Mouse (Mus musculus): ENCODE measurements around the gene Lrmda. TPM values are rescaled to one million over a fixed set of nuclear protein-coding genes. Genes with fewer than 3 reads are reported as not detected.

The Lrmda gene
- polyA plus RNA-seq, 1 experiment, result 12.9 TPM

GRCm38 (mm10) chr14:22817346-22818201 is 798.1 kb downstream of the Lrmda start:
- Histone ChIP-seq H3K4me1 (ENCODE audit: control insufficient read depth, insufficient read depth, insufficient read length, low read length) (0 out of 2 replicates have a peak, but pooled peaks cover 5% of the 10 kb centered on the region), H3K27ac (replicated peaks; ENCODE audit: low read depth, low read length) (peak overlapping the region; percentile 51; the same call in 1 of the 2 replicates), H3K4me3 (ENCODE audit: insufficient read depth, low read depth, low read length) (no peak overlapping the region)

DNA sequence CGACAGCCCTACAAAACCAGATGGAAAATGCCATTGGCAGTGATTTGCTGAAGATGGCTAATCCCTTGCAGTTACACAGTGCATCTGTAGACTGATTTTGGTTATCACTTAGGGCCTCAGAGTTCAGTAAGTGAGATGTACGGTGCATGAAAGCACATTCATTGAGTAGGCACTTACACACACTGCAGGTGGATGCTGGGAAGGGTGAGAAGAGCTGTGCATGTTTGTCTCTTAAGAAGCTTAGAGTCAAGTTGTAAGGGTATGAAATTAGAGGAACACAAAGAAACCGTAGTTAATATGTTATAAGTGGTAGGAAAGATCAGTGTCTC is 798.7 kb downstream of the Lrmda start:
- H3K4me3 ChIP-seq (ENCODE audit: insufficient read depth, low read depth, low read length), result no peak overlapping the region
- peaks cover 2% of the 10 kb centered on the region; the same call in 1 of the 2 replicates for H3K4me1 ChIP-seq (ENCODE audit: control insufficient read depth, insufficient read depth, insufficient read length, low read length)
- H3K27ac ChIP-seq (replicated peaks; ENCODE audit: low read depth, low read length), result peak overlapping the region; percentile 51; the same call in 1 of the 2 replicates

DNA sequence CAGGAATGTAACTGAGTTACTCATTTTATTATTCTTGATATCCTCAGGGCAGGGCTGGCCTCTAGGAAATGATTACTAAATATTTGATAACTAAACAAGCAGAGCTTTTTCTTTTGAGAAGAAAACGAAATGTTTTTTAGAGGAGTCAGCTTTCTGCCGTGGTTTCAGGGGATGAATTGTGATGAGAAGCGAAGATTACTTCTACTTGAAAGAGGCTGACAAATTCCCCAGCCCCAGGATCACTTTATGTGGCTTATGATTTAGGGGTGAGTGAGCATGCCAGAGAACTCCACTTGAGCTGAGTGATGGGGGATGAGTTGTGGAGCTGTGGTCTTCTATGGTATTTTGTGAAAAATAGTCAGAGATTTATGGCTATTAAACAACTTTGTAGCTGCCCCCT is 803.4 kb downstream of the Lrmda start:
- Histone ChIP-seq H3K27ac (replicated peaks; ENCODE audit: low read depth, low read length) (no peak overlapping the region), H3K4me1 (ENCODE audit: control insufficient read depth, insufficient read depth, insufficient read length, low read length) (no peaks in the 10 kb centered on the region; the same call in 1 of the 2 replicates), H3K4me3 (ENCODE audit: insufficient read depth, low read depth, low read length) (no peak overlapping the region)

- no peak overlapping the region for H3K4me3 ChIP-seq (ENCODE audit: insufficient read depth, low read depth, low read length)
- no peak overlapping the region for H3K27ac ChIP-seq (replicated peaks; ENCODE audit: low read depth, low read length)
- no peaks in the 10 kb centered on the region; the same call in 1 of the 2 replicates for H3K4me1 ChIP-seq (ENCODE audit: control insufficient read depth, insufficient read depth, insufficient read length, low read length)
These were observed 807.3 kb downstream of the Lrmda start for GRCm38 (mm10) chr14:22826825-22827224.

DNA sequence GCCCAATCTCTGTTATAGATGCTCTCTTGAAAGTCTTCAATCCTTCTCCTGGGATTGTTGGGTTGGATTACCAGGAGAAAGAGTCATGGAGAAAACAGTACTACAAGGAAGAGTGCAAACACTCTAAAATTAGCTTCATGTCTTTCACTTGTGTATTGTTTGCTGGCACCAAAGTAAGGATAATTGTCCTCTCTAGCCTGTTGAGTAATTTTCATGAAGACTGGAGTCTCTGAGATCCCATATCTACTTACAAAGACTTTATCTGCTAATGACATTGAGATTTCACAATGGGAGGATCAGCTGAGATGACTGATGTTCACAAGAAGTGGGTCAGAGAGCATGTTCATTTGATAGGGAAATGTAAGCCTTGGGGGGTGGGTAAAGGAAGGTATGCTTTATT is 817.5 kb downstream of the Lrmda start:
- Histone ChIP-seq H3K4me3 (ENCODE audit: insufficient read depth, low read depth, low read length) (no peak overlapping the region), H3K4me1 (ENCODE audit: control insufficient read depth, insufficient read depth, insufficient read length, low read length) (no peaks in the 10 kb centered on the region; the same call in 1 of the 2 replicates), H3K27ac (replicated peaks; ENCODE audit: low read depth, low read length) (no peak overlapping the region)

DNA sequence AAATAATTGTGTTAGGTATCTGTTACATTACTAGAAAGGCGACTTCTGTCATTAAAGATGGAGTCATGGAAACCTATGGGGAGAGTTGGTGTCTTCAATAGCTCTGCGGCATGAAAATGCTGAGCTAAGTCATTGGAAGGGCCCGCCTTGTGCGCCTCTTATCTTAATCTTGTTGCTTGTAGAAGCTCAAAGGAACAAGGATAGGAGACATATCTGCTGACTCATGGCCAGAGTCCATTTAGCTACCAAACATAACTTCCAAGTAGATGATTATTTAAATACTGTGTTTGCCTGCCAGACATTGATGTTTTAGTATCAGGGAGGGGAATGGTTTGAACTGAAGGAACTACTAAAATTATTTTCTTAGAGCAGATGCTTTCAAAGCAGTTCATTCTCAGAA is 821.6 kb downstream of the Lrmda start:
- Histone ChIP-seq H3K4me1 (ENCODE audit: control insufficient read depth, insufficient read depth, insufficient read length, low read length) (peaks cover 3% of the 10 kb centered on the region; the same call in 1 of the 2 replicates), H3K27ac (replicated peaks; ENCODE audit: low read depth, low read length) (no peak overlapping the region), H3K4me3 (ENCODE audit: insufficient read depth, low read depth, low read length) (no peak overlapping the region)

GRCm38 (mm10) chr14:22844006-22844405 is 824.5 kb downstream of the Lrmda start:
- no peak overlapping the region for H3K4me3 ChIP-seq (ENCODE audit: insufficient read depth, low read depth, low read length)
- no peak overlapping the region for H3K27ac ChIP-seq (replicated peaks; ENCODE audit: low read depth, low read length)
- peaks cover 14% of the 10 kb centered on the region; the same call in 1 of the 2 replicates for H3K4me1 ChIP-seq (ENCODE audit: control insufficient read depth, insufficient read depth, insufficient read length, low read length)

- Histone ChIP-seq H3K4me1 (ENCODE audit: control insufficient read depth, insufficient read depth, insufficient read length, low read length) (peaks cover 19% of the 10 kb centered on the region; the same call in 1 of the 2 replicates), H3K4me3 (ENCODE audit: insufficient read depth, low read depth, low read length) (no peak overlapping the region), H3K27ac (replicated peaks; ENCODE audit: low read depth, low read length) (no peak overlapping the region)
These were observed 825.9 kb downstream of the Lrmda start for GRCm38 (mm10) chr14:22845401-22845800.

GRCm38 (mm10) chr14:22847011-22847786 is 827.7 kb downstream of the Lrmda start:
- H3K4me1 ChIP-seq (ENCODE audit: control insufficient read depth, insufficient read depth, insufficient read length, low read length), result peaks cover 19% of the 10 kb centered on the region
- no peak overlapping the region for H3K4me3 ChIP-seq (ENCODE audit: insufficient read depth, low read depth, low read length)
- peak overlapping the region; percentile 94 for H3K27ac ChIP-seq (replicated peaks; ENCODE audit: low read depth, low read length)

- H3K4me3 ChIP-seq (ENCODE audit: insufficient read depth, low read depth, low read length), result no peak overlapping the region
- peak overlapping the region; percentile 90 for H3K27ac ChIP-seq (replicated peaks; ENCODE audit: low read depth, low read length)
- H3K4me1 ChIP-seq (ENCODE audit: control insufficient read depth, insufficient read depth, insufficient read length, low read length), result peaks cover 19% of the 10 kb centered on the region
These were observed 829.6 kb downstream of the Lrmda start for GRCm38 (mm10) chr14:22849108-22849507.

DNA sequence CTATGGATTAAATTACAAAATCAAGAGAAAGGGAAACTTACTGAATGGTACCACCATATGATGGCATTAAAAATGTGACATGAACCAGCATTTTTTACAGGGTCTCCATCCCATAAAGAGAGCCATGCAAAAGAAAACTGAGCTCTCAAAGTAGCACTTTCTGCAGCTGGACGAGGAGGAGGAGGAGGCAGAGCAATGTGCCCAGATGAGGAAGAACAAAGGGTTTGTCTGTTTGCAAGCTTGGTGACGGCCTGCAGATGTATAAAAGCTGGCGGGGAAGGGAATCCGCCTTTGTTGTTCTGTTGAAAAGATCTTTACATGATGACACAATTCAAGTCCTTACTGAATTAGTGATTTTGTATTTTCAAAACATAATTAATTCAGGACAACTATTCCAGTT is 841.1 kb downstream of the Lrmda start:
- Histone ChIP-seq H3K27ac (replicated peaks; ENCODE audit: low read depth, low read length) (no peak overlapping the region), H3K4me1 (ENCODE audit: control insufficient read depth, insufficient read depth, insufficient read length, low read length) (no peaks in the 10 kb centered on the region), H3K4me3 (ENCODE audit: insufficient read depth, low read depth, low read length) (no peak overlapping the region)

- H3K4me1 ChIP-seq (ENCODE audit: control insufficient read depth, insufficient read depth, insufficient read length, low read length), result no peaks in the 10 kb centered on the region
- H3K27ac ChIP-seq (replicated peaks; ENCODE audit: low read depth, low read length), result no peak overlapping the region
- no peak overlapping the region for H3K4me3 ChIP-seq (ENCODE audit: insufficient read depth, low read depth, low read length)
These were observed 844.6 kb downstream of the Lrmda start for GRCm38 (mm10) chr14:22864132-22864531.

- Histone ChIP-seq H3K4me3 (ENCODE audit: insufficient read depth, low read depth, low read length) (no peak overlapping the region), H3K27ac (replicated peaks; ENCODE audit: low read depth, low read length) (no peak overlapping the region), H3K4me1 (ENCODE audit: control insufficient read depth, insufficient read depth, insufficient read length, low read length) (no peaks in the 10 kb centered on the region)
These were observed 855.1 kb downstream of the Lrmda start for GRCm38 (mm10) chr14:22874584-22874983.

DNA sequence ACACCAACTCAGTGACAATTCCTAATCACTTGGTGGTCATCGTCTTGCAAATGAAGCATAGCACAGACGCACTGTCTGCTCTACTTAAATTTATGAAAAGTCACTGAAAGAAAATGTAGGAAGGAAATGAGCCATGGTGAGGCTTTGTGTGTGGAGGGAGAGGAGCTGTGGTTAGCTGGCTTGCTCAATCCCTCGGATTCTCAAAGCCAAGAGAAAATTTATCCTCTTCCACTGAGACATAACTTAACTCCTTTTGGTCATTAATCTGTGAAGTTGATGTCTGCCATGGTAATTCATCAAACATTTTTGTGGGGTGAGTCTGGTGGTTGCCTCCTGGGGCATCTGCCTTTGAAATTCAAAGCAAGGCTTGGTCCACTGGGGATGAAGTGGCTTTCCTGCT is 867.7 kb downstream of the Lrmda start:
- Histone ChIP-seq H3K27ac (replicated peaks; ENCODE audit: low read depth, low read length) (no peak overlapping the region), H3K4me1 (ENCODE audit: control insufficient read depth, insufficient read depth, insufficient read length, low read length) (no peaks in the 10 kb centered on the region), H3K4me3 (ENCODE audit: insufficient read depth, low read depth, low read length) (no peak overlapping the region)

DNA sequence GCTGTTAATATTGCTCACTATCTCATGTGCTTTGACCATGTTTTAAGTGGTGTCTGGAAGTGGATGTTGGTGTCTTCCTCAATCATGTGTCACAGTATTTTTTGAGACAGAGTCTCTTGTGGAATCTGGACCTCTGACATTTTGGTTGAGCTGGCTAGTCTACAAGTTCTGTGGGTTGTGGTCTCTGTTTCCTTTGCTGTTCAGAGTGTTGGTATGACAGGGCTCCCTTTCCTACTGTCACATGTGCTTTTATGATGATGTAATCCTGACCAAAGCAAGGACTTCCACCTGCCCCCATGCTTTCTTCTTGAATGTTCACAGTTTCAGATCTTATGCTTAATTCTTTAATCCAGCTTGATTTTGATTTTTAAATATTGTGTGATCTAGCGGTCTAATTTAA is 879.8 kb downstream of the Lrmda start:
- Histone ChIP-seq H3K4me3 (ENCODE audit: insufficient read depth, low read depth, low read length) (no peak overlapping the region), H3K27ac (replicated peaks; ENCODE audit: low read depth, low read length) (no peak overlapping the region), H3K4me1 (ENCODE audit: control insufficient read depth, insufficient read depth, insufficient read length, low read length) (no peaks in the 10 kb centered on the region)

All from brown adipose tissue, adult 24 weeks (tissue).